Mouse (Mus musculus): Measurements from ENCODE around the gene Fam19a3. TPM values are rescaled to one million over a fixed set of nuclear protein-coding genes. Genes with fewer than 3 reads are reported as not detected.

Gene Fam19a3
- polyA plus RNA-seq, 1 experiment = 9.1 TPM

DNA sequence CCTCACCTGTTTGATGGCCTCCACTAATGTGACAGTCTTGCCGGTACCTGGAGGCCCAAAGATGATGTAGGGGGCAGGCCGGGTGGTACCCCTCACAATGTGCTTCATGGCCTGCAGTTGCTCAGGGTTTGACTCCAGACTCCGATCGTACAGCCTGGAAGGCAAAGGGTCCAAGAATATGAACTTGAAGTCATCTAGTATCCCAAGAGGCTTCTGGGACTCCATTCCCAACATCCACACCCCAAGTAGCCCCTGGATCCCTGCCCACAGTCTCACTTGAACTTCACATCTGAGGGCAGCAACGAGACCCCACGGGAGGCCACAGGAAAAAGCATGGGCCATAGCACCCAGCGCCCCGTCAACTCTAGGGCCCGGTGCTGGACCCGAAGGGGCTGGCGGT lies 19.0 kb upstream of the Fam19a3 start:
- H3K36me3 ChIP-seq (ENCODE audit: control insufficient read depth, insufficient read depth, low read length) = no peaks in the 10 kb centered on the region
- H3K27ac ChIP-seq (ENCODE audit: control insufficient read depth, insufficient read depth, low read depth, low read length) = no peak overlapping the region
- H3K27me3 ChIP-seq (ENCODE audit: control insufficient read depth, insufficient read depth, low read length) = no peaks in the 10 kb centered on the region
- TF ChIP-seq CTCF (IDR thresholded peaks at IDR 0.05; ENCODE audit: control insufficient read depth, insufficient read depth, insufficient replicate concordance, low read depth, low read length) = no peak
- TF ChIP-seq POLR2A (IDR thresholded peaks at IDR 0.05; ENCODE audit: control insufficient read depth, low read depth, low read length) = no peak
- H3K4me1 ChIP-seq (ENCODE audit: control insufficient read depth, insufficient read depth, low read length) = peaks cover 5% of the 10 kb centered on the region
- no peak overlapping the region for H3K4me3 ChIP-seq (ENCODE audit: control insufficient read depth, low read depth, low read length)

DNA sequence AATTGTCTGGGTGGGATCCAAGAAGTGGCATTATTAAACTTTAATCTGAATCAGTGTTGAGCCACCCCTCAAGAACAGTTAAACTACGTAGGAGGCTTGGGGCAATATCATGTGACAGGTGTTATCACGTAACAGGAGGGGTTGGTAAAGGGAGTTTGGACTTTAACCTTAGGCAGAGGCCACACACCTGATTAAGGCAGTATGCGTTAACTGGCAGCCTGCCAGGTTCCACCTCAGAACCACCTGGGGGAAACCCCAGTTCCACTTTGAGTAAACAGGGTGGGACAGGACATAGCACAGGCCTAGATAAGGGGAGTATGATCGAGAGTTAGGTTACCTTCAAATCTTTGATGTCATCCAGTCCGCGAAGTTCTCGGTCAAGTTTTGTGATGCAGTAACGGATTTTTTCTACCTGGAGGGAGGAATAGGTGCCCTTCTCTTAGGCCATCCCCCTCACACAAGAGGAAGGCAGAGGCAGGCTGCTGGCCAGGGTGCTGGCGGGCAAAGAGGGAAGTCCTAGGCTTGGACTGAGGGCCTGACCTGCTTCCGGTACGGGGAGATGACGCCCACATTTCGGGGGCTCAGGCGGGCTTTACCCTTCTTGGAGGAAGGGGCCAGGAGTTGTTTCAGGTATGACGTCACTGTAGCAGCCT lies 14.9 kb upstream of the Fam19a3 start:
- Histone ChIP-seq H3K27ac (ENCODE audit: control insufficient read depth, insufficient read depth, low read depth, low read length) (no peak overlapping the region), H3K4me1 (ENCODE audit: control insufficient read depth, insufficient read depth, low read length) (peaks cover 5% of the 10 kb centered on the region), H3K4me3 (ENCODE audit: control insufficient read depth, low read depth, low read length) (no peak overlapping the region), H3K36me3 (ENCODE audit: control insufficient read depth, insufficient read depth, low read length) (no peaks in the 10 kb centered on the region), H3K27me3 (ENCODE audit: control insufficient read depth, insufficient read depth, low read length) (no peaks in the 10 kb centered on the region)
- TF ChIP-seq POLR2A (IDR thresholded peaks at IDR 0.05; ENCODE audit: control insufficient read depth, low read depth, low read length) = no peak
- no peak for TF ChIP-seq CTCF (IDR thresholded peaks at IDR 0.05; ENCODE audit: control insufficient read depth, insufficient read depth, insufficient replicate concordance, low read depth, low read length)

DNA sequence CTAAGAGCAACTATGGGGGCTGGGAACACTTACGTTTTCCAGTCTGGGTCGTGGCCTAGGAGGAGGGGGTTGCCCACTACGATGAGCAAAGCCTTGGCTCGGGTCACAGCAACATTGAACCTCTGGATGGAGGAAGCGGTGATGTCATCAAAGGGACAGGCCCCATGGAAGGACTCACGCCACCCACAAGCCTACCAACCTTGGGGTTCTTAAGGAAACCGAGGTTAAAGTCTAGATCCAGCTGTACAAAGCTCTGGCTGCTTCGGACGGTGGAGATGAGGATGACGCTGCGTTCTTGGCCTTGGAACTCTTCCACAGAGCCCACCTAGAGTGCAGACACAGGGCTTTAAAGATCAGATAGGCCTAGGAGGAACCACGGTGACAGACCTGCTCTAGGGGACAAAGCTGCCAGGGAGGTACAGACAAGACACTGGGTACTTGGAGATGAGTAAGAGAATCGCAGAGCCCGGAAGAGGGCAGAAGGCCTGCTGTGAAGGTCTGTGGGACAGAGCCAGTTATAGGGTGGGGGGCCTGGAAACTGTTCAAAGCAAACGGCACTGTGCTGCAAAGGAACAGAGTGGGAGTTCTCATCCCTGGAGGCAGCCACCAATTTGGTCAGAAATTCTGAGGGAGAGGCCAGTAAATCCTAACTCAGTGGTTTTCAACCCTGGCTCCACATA lies 14.2 kb upstream of the Fam19a3 start:
- Histone ChIP-seq H3K36me3 (ENCODE audit: control insufficient read depth, insufficient read depth, low read length) (no peaks in the 10 kb centered on the region), H3K4me1 (ENCODE audit: control insufficient read depth, insufficient read depth, low read length) (peaks cover 5% of the 10 kb centered on the region), H3K27me3 (ENCODE audit: control insufficient read depth, insufficient read depth, low read length) (no peaks in the 10 kb centered on the region), H3K4me3 (ENCODE audit: control insufficient read depth, low read depth, low read length) (no peak overlapping the region), H3K27ac (ENCODE audit: control insufficient read depth, insufficient read depth, low read depth, low read length) (no peak overlapping the region)
- no peak for TF ChIP-seq CTCF (IDR thresholded peaks at IDR 0.05; ENCODE audit: control insufficient read depth, insufficient read depth, insufficient replicate concordance, low read depth, low read length)
- no peak for TF ChIP-seq POLR2A (IDR thresholded peaks at IDR 0.05; ENCODE audit: control insufficient read depth, low read depth, low read length)

DNA sequence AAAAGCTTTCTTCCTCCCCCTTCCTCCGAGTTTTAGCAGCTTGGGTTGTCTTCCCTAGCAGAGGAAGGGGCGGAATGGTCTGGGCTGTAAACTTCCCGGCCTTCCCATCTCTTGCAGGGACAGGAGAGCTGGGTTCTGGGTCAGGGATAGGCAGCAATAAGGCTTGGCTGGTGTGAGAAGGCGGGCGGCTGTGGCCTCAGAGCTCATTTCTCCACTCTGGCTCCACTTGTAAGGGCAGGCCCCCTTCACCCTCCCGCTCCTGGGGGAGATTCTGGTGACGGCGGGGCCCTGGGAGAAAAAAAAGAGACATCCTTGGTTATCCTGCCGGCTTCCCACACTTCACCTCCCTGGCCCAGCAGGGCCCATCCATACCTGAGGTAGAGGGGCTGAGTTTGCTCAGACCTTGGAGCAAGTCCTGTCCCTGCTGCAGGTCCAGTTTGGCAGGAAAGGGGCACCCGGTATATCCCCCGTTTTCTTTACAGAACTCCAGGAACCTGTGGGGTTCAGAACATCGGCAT lies 13.4 kb upstream of the Fam19a3 start:
- Histone ChIP-seq H3K36me3 (ENCODE audit: control insufficient read depth, insufficient read depth, low read length) (no peaks in the 10 kb centered on the region), H3K4me3 (ENCODE audit: control insufficient read depth, low read depth, low read length) (no peak overlapping the region)

DNA sequence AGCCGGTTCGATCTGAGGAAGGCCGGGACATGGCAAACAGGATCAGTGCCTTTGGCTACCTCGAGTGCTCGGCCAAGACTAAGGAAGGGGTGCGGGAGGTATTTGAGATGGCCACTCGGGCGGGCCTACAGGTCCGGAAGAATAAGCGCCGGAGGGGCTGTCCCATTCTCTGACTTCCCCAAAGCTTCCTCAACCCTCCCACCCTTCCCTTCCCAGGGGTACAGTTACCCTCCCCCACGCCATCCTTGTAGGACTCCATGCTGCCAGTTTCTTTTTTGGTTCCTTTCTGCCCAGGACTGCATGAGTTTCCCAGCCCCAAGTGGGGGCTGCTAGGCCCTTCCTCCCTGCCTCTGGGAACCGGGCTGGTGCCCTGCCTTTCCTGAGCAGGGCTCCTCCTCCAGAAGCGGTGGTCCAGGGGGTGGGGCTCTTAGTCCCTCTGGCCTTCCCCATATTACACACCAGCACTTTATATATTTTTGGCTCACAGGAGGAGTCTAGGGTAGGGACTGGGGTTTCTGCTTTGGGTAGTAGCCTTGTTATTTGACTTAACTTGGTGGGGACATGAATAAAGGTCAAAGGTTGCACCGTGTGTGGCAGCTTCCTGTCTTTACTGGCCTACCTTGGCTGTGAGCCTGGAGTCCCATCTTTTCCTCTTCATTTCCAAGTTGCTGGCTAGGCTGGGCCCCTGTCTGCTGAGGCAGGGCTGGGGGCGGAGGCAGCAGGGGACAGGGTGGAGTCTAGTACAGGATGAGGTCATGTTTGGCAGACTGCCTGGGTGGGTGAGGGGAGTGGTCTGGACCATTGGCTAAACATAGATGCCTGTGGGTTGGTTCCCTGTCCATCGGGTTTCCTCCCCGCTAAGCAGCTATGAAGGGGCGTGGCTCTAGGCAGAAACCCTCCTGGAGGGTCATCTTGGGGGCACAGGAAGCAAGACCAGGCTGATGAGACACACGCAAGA lies 12.5 kb upstream of the Fam19a3 start:
- H3K4me3 ChIP-seq (ENCODE audit: control insufficient read depth, low read depth, low read length) = no peak overlapping the region
- peaks cover 15% of the 10 kb centered on the region for H3K4me1 ChIP-seq (ENCODE audit: control insufficient read depth, insufficient read depth, low read length)

More for the DNA sequence above, 13.4 kb upstream of the Fam19a3 start:
- Histone ChIP-seq H3K27me3 (ENCODE audit: control insufficient read depth, insufficient read depth, low read length) (no peaks in the 10 kb centered on the region), H3K4me1 (ENCODE audit: control insufficient read depth, insufficient read depth, low read length) (peaks cover 6% of the 10 kb centered on the region), H3K27ac (ENCODE audit: control insufficient read depth, insufficient read depth, low read depth, low read length) (no peak overlapping the region)
- TF ChIP-seq CTCF (IDR thresholded peaks at IDR 0.05; ENCODE audit: control insufficient read depth, insufficient read depth, insufficient replicate concordance, low read depth, low read length) = no peak
- TF ChIP-seq POLR2A (IDR thresholded peaks at IDR 0.05; ENCODE audit: control insufficient read depth, low read depth, low read length) = no peak

DNA sequence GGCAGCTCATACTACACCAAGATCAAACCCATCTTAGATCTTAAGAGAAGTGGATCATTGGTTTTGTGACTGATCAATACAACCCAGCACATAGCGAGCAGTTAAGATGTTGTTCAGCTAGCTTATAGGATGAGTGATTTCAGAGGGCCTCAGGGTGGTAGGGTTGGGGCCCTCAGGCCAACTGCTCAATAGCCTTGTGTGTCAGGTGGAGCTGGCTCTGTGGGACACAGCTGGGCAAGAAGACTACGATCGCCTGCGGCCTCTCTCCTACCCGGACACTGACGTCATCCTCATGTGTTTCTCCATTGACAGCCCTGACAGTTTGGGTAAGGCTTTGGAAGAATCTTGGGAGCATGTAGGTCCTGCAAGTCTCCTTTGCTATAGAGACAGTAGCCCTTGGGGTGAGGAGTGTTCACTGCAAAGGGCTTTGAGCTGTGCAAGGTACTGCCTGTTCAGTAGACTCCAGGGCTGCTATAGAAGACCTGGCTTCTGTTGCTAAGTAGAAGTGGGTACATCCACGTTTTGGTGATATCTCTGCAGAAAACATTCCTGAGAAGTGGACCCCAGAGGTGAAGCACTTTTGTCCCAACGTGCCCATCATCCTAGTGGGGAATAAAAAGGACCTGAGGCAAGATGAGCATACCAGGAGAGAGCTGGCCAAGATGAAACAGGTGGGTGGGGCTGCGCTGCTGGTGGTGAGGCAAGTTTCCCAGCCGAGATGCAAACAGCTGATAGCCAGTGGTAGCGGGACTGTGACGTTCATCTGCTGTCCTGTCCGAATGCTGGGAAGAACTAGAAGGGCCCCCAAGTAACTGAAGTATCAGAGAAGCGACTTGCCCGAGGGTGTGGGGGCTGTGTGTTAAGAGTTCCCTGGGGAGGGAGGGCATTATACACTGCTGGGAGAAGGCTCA lies 11.0 kb upstream of the Fam19a3 start:
- no peaks in the 10 kb centered on the region for H3K36me3 ChIP-seq (ENCODE audit: control insufficient read depth, insufficient read depth, low read length)
- TF ChIP-seq POLR2A (IDR thresholded peaks at IDR 0.05; ENCODE audit: control insufficient read depth, low read depth, low read length) (no peak), CTCF (IDR thresholded peaks at IDR 0.05; ENCODE audit: control insufficient read depth, insufficient read depth, insufficient replicate concordance, low read depth, low read length) (no peak)
- H3K27me3 ChIP-seq (ENCODE audit: control insufficient read depth, insufficient read depth, low read length) = peaks cover 2% of the 10 kb centered on the region; the same call in 1 of the 2 replicates
- peaks cover 21% of the 10 kb centered on the region for H3K4me1 ChIP-seq (ENCODE audit: control insufficient read depth, insufficient read depth, low read length)
- H3K4me3 ChIP-seq (ENCODE audit: control insufficient read depth, low read depth, low read length) = no peak overlapping the region
- H3K27ac ChIP-seq (ENCODE audit: control insufficient read depth, insufficient read depth, low read depth, low read length) = no peak overlapping the region

More for the DNA sequence above, 12.5 kb upstream of the Fam19a3 start:
- H3K27ac ChIP-seq (ENCODE audit: control insufficient read depth, insufficient read depth, low read depth, low read length) = no peak overlapping the region
- no peak for TF ChIP-seq CTCF (IDR thresholded peaks at IDR 0.05; ENCODE audit: control insufficient read depth, insufficient read depth, insufficient replicate concordance, low read depth, low read length)
- TF ChIP-seq POLR2A (IDR thresholded peaks at IDR 0.05; ENCODE audit: control insufficient read depth, low read depth, low read length) = no peak
- peaks cover 2% of the 10 kb centered on the region; the same call in 1 of the 2 replicates for H3K27me3 ChIP-seq (ENCODE audit: control insufficient read depth, insufficient read depth, low read length)
- no peaks in the 10 kb centered on the region for H3K36me3 ChIP-seq (ENCODE audit: control insufficient read depth, insufficient read depth, low read length)

All from testis, adult 2 months (tissue).